Mouse (Mus musculus) heart, adult 2 months (tissue): ENCODE results near the gene Fam173b. TPM values are rescaled to one million over a fixed set of nuclear protein-coding genes. Genes with fewer than 3 reads are reported as not detected.

Experiments
- DNase-seq, 2 experiments: peaks; one replicate each; pipeline ENCODE4 v3.0.0; 2021
- H3K27ac ChIP-seq: fragments of 200-600 bp; 2 replicates; pipeline ENCODE4 v1.8.1; 2022
- H3K27me3 ChIP-seq: fragments of 200-500 bp; 2 replicates; pipeline ENCODE4 v1.6.1; 2012; ENCODE audit warnings: mild to moderate bottlenecking, low read length, inconsistent platforms, mixed read lengths; ENCODE audit not compliant: control insufficient read depth, insufficient read depth
- H3K36me3 ChIP-seq: fragments of 200-500 bp; 2 replicates; pipeline ENCODE4 v1.6.1; 2012; ENCODE audit warnings: low read length, inconsistent platforms; ENCODE audit not compliant: control insufficient read depth, insufficient read depth
- H3K4me1 ChIP-seq: fragments of 200-500 bp; 2 replicates; pipeline ENCODE4 v1.6.1; 2011; ENCODE audit warnings: low read length; ENCODE audit not compliant: control insufficient read depth, insufficient read depth
- H3K4me3 ChIP-seq: fragments of 200-600 bp; 2 replicates; pipeline ENCODE4 v1.8.1; 2022
- H3K79me2 ChIP-seq: fragments of 200-500 bp; replicated peaks from 2 replicates; pipeline ENCODE4 v1.6.1; 2012; ENCODE audit warnings: mild to moderate bottlenecking, inconsistent platforms, low read length, moderate library complexity, mixed read lengths; ENCODE audit not compliant: control insufficient read depth, insufficient read depth
- H3K9ac ChIP-seq: fragments of 200-500 bp; 2 replicates; pipeline ENCODE4 v1.6.1; 2012; ENCODE audit warnings: low read depth, mild to moderate bottlenecking, control low read depth, inconsistent platforms, low read length, mixed read lengths
- CTCF ChIP-seq: fragments of 200-600 bp; IDR thresholded peaks from 2 replicates; pipeline ENCODE4 v1.8.1; 2022; ENCODE audit warnings: antibody characterized with exemption, mild to moderate bottlenecking, moderate library complexity
- EP300 ChIP-seq: fragments of 200-500 bp; IDR thresholded peaks from 2 replicates; pipeline ENCODE4 v1.6.1; 2011; ENCODE audit warnings: low read depth, low read length, control low read depth; ENCODE audit not compliant: insufficient read depth
- POLR2A ChIP-seq: fragments of 200-500 bp; IDR thresholded peaks from 2 replicates; pipeline ENCODE4 v1.6.1; 2011; ENCODE audit warnings: mild to moderate bottlenecking, low read depth, low read length, control low read depth; ENCODE audit not compliant: insufficient read depth
- WGBS: fragments of 180-500 bp; shearing (Covaris S2); methylation state at CpG from one replicate; pipeline ENCODE4 v1.1.7; 2018; 5-methylcytosine and 5-hydroxymethylcytosine counted together
- intact Hi-C: fragments of 180-260 bp; cut with DNase I; formaldehyde crosslinking; loops from one replicate; pipeline ENCODE4 v1.15.1; 2025
- polyA plus RNA-seq: library from polyadenylated mRNA; depleted of rRNA; stranded (reverse); fragments of >200 nt; gene quantifications from 2 replicates; pipeline ENCODE4 v1.2.3, GENCODE M21; 2012
- total RNA-seq, 2 experiments: library from RNA; stranded (reverse); gene quantifications; 2 replicates each; pipeline ENCODE4 v1.2.3; 2021

The Fam173b gene
- total and polyA plus RNA-seq, 3 experiments = 11.2 to 22.4 (median 20.0) TPM

GRCm38 (mm10) chr15:31631396-31631858 is 29.8 kb downstream of the Fam173b start:
- intact Hi-C loops = no loop called here
- no peaks in the 10 kb centered on the region for H3K79me2 ChIP-seq
- H3K36me3 ChIP-seq = no peaks in the 10 kb centered on the region
- no peaks in the 10 kb centered on the region for H3K4me1 ChIP-seq
- no peak overlapping the region for H3K27ac ChIP-seq
- WGBS = 92% methylated on average over 12 of the region's 12 CpGs
- TF ChIP-seq POLR2A (no peak), EP300 (no peak), CTCF (no peak)
- H3K9ac ChIP-seq = no peak overlapping the region
- H3K4me3 ChIP-seq = no peak overlapping the region
- DNase-seq = no peak
- no peaks in the 10 kb centered on the region for H3K27me3 ChIP-seq

- Histone ChIP-seq H3K4me1 (no peaks in the 10 kb centered on the region), H3K79me2 (no peaks in the 10 kb centered on the region), H3K9ac (no peak overlapping the region), H3K27ac (no peak overlapping the region), H3K4me3 (no peak overlapping the region), H3K27me3 (no peaks in the 10 kb centered on the region), H3K36me3 (no peaks in the 10 kb centered on the region)
- intact Hi-C loops = no loop called here
- DNase-seq = no peak
- TF ChIP-seq EP300 = no peak
- TF ChIP-seq POLR2A = no peak
- TF ChIP-seq CTCF = no peak
- 54% methylated on average over 4 of the region's 4 CpGs for WGBS
Measured at GRCm38 (mm10) chr15:31632478-31632877, 30.8 kb downstream of the Fam173b start.

GRCm38 (mm10) chr15:31634582-31634981 is 32.9 kb downstream of the Fam173b start:
- Histone ChIP-seq H3K4me3 (no peak overlapping the region), H3K27ac (no peak overlapping the region), H3K79me2 (no peaks in the 10 kb centered on the region), H3K27me3 (no peaks in the 10 kb centered on the region), H3K36me3 (no peaks in the 10 kb centered on the region), H3K9ac (no peak overlapping the region), H3K4me1 (no peaks in the 10 kb centered on the region)
- DNase-seq = no peak
- 73% methylated on average over 6 of the region's 6 CpGs for WGBS
- intact Hi-C loops = no loop called here
- TF ChIP-seq CTCF (no peak), EP300 (no peak), POLR2A (no peak)

GRCm38 (mm10) chr15:31636091-31636595 is 34.5 kb downstream of the Fam173b start:
- Histone ChIP-seq H3K9ac (no peak overlapping the region), H3K27me3 (no peaks in the 10 kb centered on the region), H3K27ac (no peak overlapping the region), H3K4me1 (no peaks in the 10 kb centered on the region), H3K4me3 (no peak overlapping the region), H3K36me3 (no peaks in the 10 kb centered on the region), H3K79me2 (no peaks in the 10 kb centered on the region)
- intact Hi-C loops = no loop called here
- no peak for TF ChIP-seq EP300
- TF ChIP-seq CTCF = no peak
- no peak for TF ChIP-seq POLR2A
- DNase-seq = no peak
- 68% methylated on average over 9 of the region's 9 CpGs for WGBS

- Histone ChIP-seq H3K4me3 (no peak overlapping the region), H3K79me2 (no peaks in the 10 kb centered on the region), H3K27ac (no peak overlapping the region), H3K4me1 (no peaks in the 10 kb centered on the region; the same call in 1 of the 2 replicates), H3K9ac (no peak overlapping the region), H3K36me3 (no peaks in the 10 kb centered on the region), H3K27me3 (no peaks in the 10 kb centered on the region)
- 66% methylated on average over 6 of the region's 6 CpGs for WGBS
- intact Hi-C loops = no loop called here
- no peak for DNase-seq
- TF ChIP-seq EP300 (no peak), CTCF (no peak)
Measured at GRCm38 (mm10) chr15:31647225-31647624, 45.6 kb downstream of the Fam173b start.

- no peak for DNase-seq
- TF ChIP-seq POLR2A (no peak), CTCF (no peak), EP300 (no peak)
- no peaks in the 10 kb centered on the region for H3K27me3 ChIP-seq
- no peak overlapping the region for H3K4me3 ChIP-seq
- no peaks in the 10 kb centered on the region for H3K79me2 ChIP-seq
- no peak overlapping the region for H3K9ac ChIP-seq
- 35% methylated on average over 8 of the region's 8 CpGs for WGBS
- no peaks in the 10 kb centered on the region for H3K36me3 ChIP-seq
- intact Hi-C loops = no loop called here
- H3K4me1 ChIP-seq = no peaks in the 10 kb centered on the region; the same call in 1 of the 2 replicates
- no peak overlapping the region for H3K27ac ChIP-seq
Measured at GRCm38 (mm10) chr15:31647851-31648569, 46.4 kb downstream of the Fam173b start.
